Mouse (Mus musculus): ENCODE results near the gene Zcchc2.

DNA sequence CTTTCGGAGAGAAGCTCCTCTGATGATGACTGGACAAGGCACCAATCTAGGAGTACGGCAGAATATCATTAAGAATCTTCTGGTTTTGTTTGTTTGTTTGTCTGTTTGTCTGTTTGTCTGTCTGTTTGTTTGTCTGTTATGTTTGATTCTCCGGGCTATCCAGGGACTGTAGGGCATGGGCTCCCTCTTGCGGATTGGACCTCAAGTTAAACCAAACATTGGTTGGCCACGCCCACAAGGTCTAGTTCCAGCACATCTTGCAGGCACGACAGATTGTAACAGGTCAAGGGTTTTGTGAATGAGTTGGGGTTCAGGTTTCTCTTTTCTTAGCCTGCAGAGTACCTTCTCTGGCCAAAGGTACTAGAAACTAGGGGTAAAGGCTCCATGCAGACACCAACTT is 64.8 kb downstream of the Zcchc2 start:
- TF ChIP-seq GATA1 (IDR thresholded peaks at IDR 0.05; ENCODE audit: borderline replicate concordance, low read length) (no peak), FLI1 (IDR thresholded peaks at IDR 0.05; ENCODE audit: low read length) (no peak)

Data from megakaryocyte, embryonic 14.5 days (primary cell).